11 mouse cellular contexts compared by ENCODE assay signal in the genomic region with DNA sequence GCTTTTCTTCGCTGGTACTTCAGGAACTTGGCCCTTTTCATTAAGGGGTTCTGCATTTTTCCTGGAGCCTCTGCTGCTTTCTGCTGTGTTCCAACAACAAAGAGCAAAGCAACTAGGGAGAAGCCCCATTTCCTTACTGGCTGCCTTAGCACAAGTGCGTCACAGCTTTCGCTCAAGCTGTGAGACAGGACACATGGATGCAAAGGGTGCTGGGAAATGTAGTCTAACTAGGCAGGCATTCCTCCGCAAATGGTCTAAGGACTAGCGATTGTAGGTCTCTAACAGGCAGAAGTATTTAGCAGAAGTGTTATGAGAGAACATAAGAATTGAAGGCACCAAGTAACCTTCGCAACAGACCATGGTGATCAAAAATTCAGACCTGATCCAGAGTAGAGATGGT.
DNase-seq lines count a peak whose midpoint lies in the region; ATAC-seq lines count a peak whose summit lies in the region.
"Had no signal": no experiment of that assay in that cellular context is flagged by ENCODE, and none has a peak within 500 bp of the region (broad histone marks: within the 10 kb centered on the region; RNA-seq: fewer than 3 reads in every experiment).

No protein-coding gene starts in this region.

- 61% methylated on average over 6 of the region's 6 CpGs for WGBS in kidney, embryonic 16.5 days
- WGBS in embryonic facial prominence, embryonic 13.5 days, result 59% methylated on average over 6 of the region's 6 CpGs
- WGBS in midbrain, embryonic 13.5 days, result 55% methylated on average over 6 of the region's 6 CpGs

- ATAC-seq in kidney, embryonic 16.5 days (ENCODE audit: low FRiP score, low TSS enrichment), result peak; percentile 78; the same call in 1 of the 2 replicates
- no peak for ATAC-seq in embryonic facial prominence, embryonic 13.5 days (ENCODE audit: insufficient number of reproducible peaks, insufficient read depth, low FRiP score, low TSS enrichment, low read depth)
- ATAC-seq in midbrain, embryonic 13.5 days, result peak; percentile 76

- H3K9me3 ChIP-seq in kidney, embryonic 16.5 days (ENCODE audit: low read length), result no peaks in the 10 kb centered on the region
- H3K9me3 ChIP-seq in embryonic facial prominence, embryonic 13.5 days, result no peaks in the 10 kb centered on the region
- no peaks in the 10 kb centered on the region for H3K9me3 ChIP-seq in midbrain, embryonic 13.5 days
- H3K9me3 ChIP-seq: heart, embryonic 10.5 days; megakaryocyte, embryonic 14.5 days had no signal

- no peak overlapping the region for H3K4me3 ChIP-seq in kidney, embryonic 16.5 days (ENCODE audit: low read length)
- H3K4me3 ChIP-seq in embryonic facial prominence, embryonic 13.5 days, result no peak overlapping the region; the same call in 1 of the 2 replicates
- H3K4me3 ChIP-seq in midbrain, embryonic 13.5 days (replicated peaks), result no peak overlapping the region
- H3K4me3 ChIP-seq: heart, embryonic 10.5 days; megakaryocyte, embryonic 14.5 days had no signal

- DNase-seq in kidney, postnatal 14 days, result no peak
- DNase-seq in R1 (ENCODE audit: low read depth, low spot score), result peak; percentile 55
- DNase-seq in B cell, adult 2 months, result no peak
- DNase-seq in layer of hippocampus, adult 9-10 months (ENCODE audit: low spot score), result no peak
- DNase-seq in ovary, postnatal 10 days (ENCODE audit: low spot score), result no peak
- DNase-seq: adrenal gland, postnatal 10 days had no signal

- no peak overlapping the region for H3K9ac ChIP-seq in kidney, embryonic 16.5 days (replicated peaks; ENCODE audit: low read length)
- H3K9ac ChIP-seq in embryonic facial prominence, embryonic 13.5 days, result no peak overlapping the region
- H3K9ac ChIP-seq in midbrain, embryonic 13.5 days (replicated peaks), result no peak overlapping the region

- no peak overlapping the region for H3K27ac ChIP-seq in kidney, embryonic 16.5 days (ENCODE audit: low read length)
- no peak overlapping the region for H3K27ac ChIP-seq in embryonic facial prominence, embryonic 13.5 days
- H3K27ac ChIP-seq in midbrain, embryonic 13.5 days, result no peak overlapping the region
- H3K27ac ChIP-seq: heart, embryonic 10.5 days had no signal

- H3K4me2 ChIP-seq in kidney, embryonic 16.5 days (replicated peaks; ENCODE audit: low read depth, low read length), result no peak overlapping the region
- H3K4me2 ChIP-seq in embryonic facial prominence, embryonic 13.5 days, result peak overlapping the region; percentile 16; the same call in 1 of the 2 replicates
- H3K4me2 ChIP-seq in midbrain, embryonic 13.5 days (replicated peaks), result no peak overlapping the region

- H3K27me3 ChIP-seq in kidney, embryonic 16.5 days (ENCODE audit: insufficient read depth, low read length), result no peaks in the 10 kb centered on the region
- H3K27me3 ChIP-seq in embryonic facial prominence, embryonic 13.5 days, result no peaks in the 10 kb centered on the region
- H3K27me3 ChIP-seq in midbrain, embryonic 13.5 days, result no peaks in the 10 kb centered on the region
- H3K27me3 ChIP-seq: megakaryocyte, embryonic 14.5 days had no signal

- no peaks in the 10 kb centered on the region for H3K36me3 ChIP-seq in kidney, embryonic 16.5 days (ENCODE audit: insufficient read depth, low read length)
- H3K36me3 ChIP-seq in embryonic facial prominence, embryonic 13.5 days, result no peaks in the 10 kb centered on the region
- H3K36me3 ChIP-seq in midbrain, embryonic 13.5 days, result no peaks in the 10 kb centered on the region
- H3K36me3 ChIP-seq: heart, embryonic 10.5 days had no signal

- no peaks in the 10 kb centered on the region for H3K4me1 ChIP-seq in kidney, embryonic 16.5 days (ENCODE audit: insufficient read depth, low read length)
- no peaks in the 10 kb centered on the region for H3K4me1 ChIP-seq in embryonic facial prominence, embryonic 13.5 days
- H3K4me1 ChIP-seq in midbrain, embryonic 13.5 days (replicated peaks), result no peaks in the 10 kb centered on the region
- H3K4me1 ChIP-seq: heart, embryonic 10.5 days; megakaryocyte, embryonic 14.5 days had no signal
